Mouse (Mus musculus): ENCODE results near the gene Elf5. TPM values are rescaled to one million over a fixed set of nuclear protein-coding genes. Genes with fewer than 3 reads are reported as not detected.

Gene Elf5
- polyA plus RNA-seq, 1 experiment from 2014 or later = 3.1 TPM

GRCm38 (mm10) chr2:103462746-103463145, 51.3 kb downstream of the Elf5 start:
- no peak for ATAC-seq (ENCODE audit: low FRiP score, low TSS enrichment)
- 86% methylated on average over 5 of the region's 5 CpGs for WGBS

GRCm38 (mm10) chr2:103464524-103464923, 53.0 kb downstream of the Elf5 start:
- 98% methylated on average over 8 of the region's 8 CpGs for WGBS
- H3K4me3 ChIP-seq (ENCODE audit: low read length) = no peak overlapping the region
- ATAC-seq (ENCODE audit: low FRiP score, low TSS enrichment) = no peak
- H3K36me3 ChIP-seq (ENCODE audit: insufficient read depth, low read length) = peaks cover 41% of the 10 kb centered on the region
- H3K27ac ChIP-seq (ENCODE audit: low read length) = no peak overlapping the region
- no peaks in the 10 kb centered on the region for H3K27me3 ChIP-seq (ENCODE audit: insufficient read depth, low read length)
- H3K9ac ChIP-seq (replicated peaks; ENCODE audit: low read length) = no peak overlapping the region
- no peaks in the 10 kb centered on the region for H3K9me3 ChIP-seq (ENCODE audit: low read length)
- H3K4me2 ChIP-seq (replicated peaks; ENCODE audit: low read depth, low read length) = no peak overlapping the region
- peaks cover 12% of the 10 kb centered on the region for H3K4me1 ChIP-seq (ENCODE audit: insufficient read depth, low read length)

More at GRCm38 (mm10) chr2:103462746-103463145, 51.3 kb downstream of the Elf5 start:
- Histone ChIP-seq H3K27ac (ENCODE audit: low read length) (no peak overlapping the region), H3K9ac (replicated peaks; ENCODE audit: low read length) (no peak overlapping the region), H3K4me2 (replicated peaks; ENCODE audit: low read depth, low read length) (no peak overlapping the region), H3K36me3 (ENCODE audit: insufficient read depth, low read length) (peaks cover 48% of the 10 kb centered on the region), H3K27me3 (ENCODE audit: insufficient read depth, low read length) (no peaks in the 10 kb centered on the region), H3K9me3 (ENCODE audit: low read length) (no peaks in the 10 kb centered on the region), H3K4me3 (ENCODE audit: low read length) (no peak overlapping the region), H3K4me1 (ENCODE audit: insufficient read depth, low read length) (peaks cover 12% of the 10 kb centered on the region)

- Histone ChIP-seq H3K4me3 (ENCODE audit: low read length) (no peak overlapping the region), H3K9ac (replicated peaks; ENCODE audit: low read length) (no peak overlapping the region), H3K27me3 (ENCODE audit: insufficient read depth, low read length) (no peaks in the 10 kb centered on the region), H3K27ac (ENCODE audit: low read length) (no peak overlapping the region), H3K36me3 (ENCODE audit: insufficient read depth, low read length) (peaks cover 38% of the 10 kb centered on the region), H3K9me3 (ENCODE audit: low read length) (no peaks in the 10 kb centered on the region), H3K4me2 (replicated peaks; ENCODE audit: low read depth, low read length) (no peak overlapping the region), H3K4me1 (ENCODE audit: insufficient read depth, low read length) (peaks cover 12% of the 10 kb centered on the region)
- 88% methylated on average over 11 of the region's 11 CpGs for WGBS
- no peak for ATAC-seq (ENCODE audit: low FRiP score, low TSS enrichment)
Observed at GRCm38 (mm10) chr2:103465429-103465828, 53.9 kb downstream of the Elf5 start.

GRCm38 (mm10) chr2:103466272-103466671, 54.8 kb downstream of the Elf5 start:
- Histone ChIP-seq H3K9ac (replicated peaks; ENCODE audit: low read length) (no peak overlapping the region), H3K4me2 (replicated peaks; ENCODE audit: low read depth, low read length) (no peak overlapping the region), H3K4me1 (ENCODE audit: insufficient read depth, low read length) (peaks cover 10% of the 10 kb centered on the region), H3K27ac (ENCODE audit: low read length) (no peak overlapping the region), H3K36me3 (ENCODE audit: insufficient read depth, low read length) (peaks cover 38% of the 10 kb centered on the region), H3K27me3 (ENCODE audit: insufficient read depth, low read length) (no peaks in the 10 kb centered on the region), H3K9me3 (ENCODE audit: low read length) (no peaks in the 10 kb centered on the region), H3K4me3 (ENCODE audit: low read length) (no peak overlapping the region)
- 76% methylated on average over 3 of the region's 3 CpGs for WGBS
- no peak for ATAC-seq (ENCODE audit: low FRiP score, low TSS enrichment)

GRCm38 (mm10) chr2:103466984-103467588, 55.6 kb downstream of the Elf5 start:
- H3K4me3 ChIP-seq (ENCODE audit: low read length) = no peak overlapping the region
- H3K4me1 ChIP-seq (ENCODE audit: insufficient read depth, low read length) = peaks cover 2% of the 10 kb centered on the region
- H3K36me3 ChIP-seq (ENCODE audit: insufficient read depth, low read length) = peaks cover 38% of the 10 kb centered on the region
- no peak for ATAC-seq (ENCODE audit: low FRiP score, low TSS enrichment)
- H3K9ac ChIP-seq (replicated peaks; ENCODE audit: low read length) = no peak overlapping the region
- H3K9me3 ChIP-seq (ENCODE audit: low read length) = no peaks in the 10 kb centered on the region
- H3K27me3 ChIP-seq (ENCODE audit: insufficient read depth, low read length) = no peaks in the 10 kb centered on the region
- H3K27ac ChIP-seq (ENCODE audit: low read length) = no peak overlapping the region
- 79% methylated on average over 10 of the region's 10 CpGs for WGBS
- H3K4me2 ChIP-seq (replicated peaks; ENCODE audit: low read depth, low read length) = no peak overlapping the region

GRCm38 (mm10) chr2:103473362-103473761, 61.9 kb downstream of the Elf5 start:
- H3K4me2 ChIP-seq (replicated peaks; ENCODE audit: low read depth, low read length) = no peak overlapping the region
- H3K9ac ChIP-seq (replicated peaks; ENCODE audit: low read length) = no peak overlapping the region
- 96% methylated on average over 3 of the region's 3 CpGs for WGBS
- H3K27ac ChIP-seq (ENCODE audit: low read length) = no peak overlapping the region
- H3K4me1 ChIP-seq (ENCODE audit: insufficient read depth, low read length) = 0 out of 2 replicates have a peak, but pooled peaks cover 3% of the 10 kb centered on the region
- no peaks in the 10 kb centered on the region for H3K9me3 ChIP-seq (ENCODE audit: low read length)
- H3K27me3 ChIP-seq (ENCODE audit: insufficient read depth, low read length) = no peaks in the 10 kb centered on the region
- H3K36me3 ChIP-seq (ENCODE audit: insufficient read depth, low read length) = peaks cover 38% of the 10 kb centered on the region
- no peak overlapping the region for H3K4me3 ChIP-seq (ENCODE audit: low read length)
- no peak for ATAC-seq (ENCODE audit: low FRiP score, low TSS enrichment)

GRCm38 (mm10) chr2:103476180-103476579, 64.7 kb downstream of the Elf5 start:
- H3K27me3 ChIP-seq (ENCODE audit: insufficient read depth, low read length) = no peaks in the 10 kb centered on the region
- H3K4me2 ChIP-seq (replicated peaks; ENCODE audit: low read depth, low read length) = no peak overlapping the region
- peaks cover 28% of the 10 kb centered on the region for H3K36me3 ChIP-seq (ENCODE audit: insufficient read depth, low read length)
- H3K9me3 ChIP-seq (ENCODE audit: low read length) = no peaks in the 10 kb centered on the region
- ATAC-seq (ENCODE audit: low FRiP score, low TSS enrichment) = no peak
- H3K9ac ChIP-seq (replicated peaks; ENCODE audit: low read length) = no peak overlapping the region
- 94% methylated on average over 2 of the region's 2 CpGs for WGBS
- H3K4me3 ChIP-seq (ENCODE audit: low read length) = no peak overlapping the region
- no peak overlapping the region for H3K27ac ChIP-seq (ENCODE audit: low read length)
- peaks cover 3% of the 10 kb centered on the region; the same call in 1 of the 2 replicates for H3K4me1 ChIP-seq (ENCODE audit: insufficient read depth, low read length)

- no peaks in the 10 kb centered on the region for H3K27me3 ChIP-seq (ENCODE audit: insufficient read depth, low read length)
- no peak for ATAC-seq (ENCODE audit: low FRiP score, low TSS enrichment)
- H3K4me2 ChIP-seq (replicated peaks; ENCODE audit: low read depth, low read length) = no peak overlapping the region
- peaks cover 3% of the 10 kb centered on the region; the same call in 1 of the 2 replicates for H3K4me1 ChIP-seq (ENCODE audit: insufficient read depth, low read length)
- H3K9me3 ChIP-seq (ENCODE audit: low read length) = no peaks in the 10 kb centered on the region
- WGBS = 90% methylated on average over 11 of the region's 11 CpGs
- H3K4me3 ChIP-seq (ENCODE audit: low read length) = no peak overlapping the region
- peaks cover 28% of the 10 kb centered on the region for H3K36me3 ChIP-seq (ENCODE audit: insufficient read depth, low read length)
- no peak overlapping the region for H3K27ac ChIP-seq (ENCODE audit: low read length)
- H3K9ac ChIP-seq (replicated peaks; ENCODE audit: low read length) = no peak overlapping the region
Observed at GRCm38 (mm10) chr2:103476657-103477056, 65.2 kb downstream of the Elf5 start.

- H3K9me3 ChIP-seq (ENCODE audit: low read length) = no peaks in the 10 kb centered on the region
- no peak overlapping the region for H3K4me2 ChIP-seq (replicated peaks; ENCODE audit: low read depth, low read length)
- no peak overlapping the region for H3K27ac ChIP-seq (ENCODE audit: low read length)
- no peak overlapping the region for H3K9ac ChIP-seq (replicated peaks; ENCODE audit: low read length)
- 74% methylated on average over 4 of the region's 4 CpGs for WGBS
- peaks cover 27% of the 10 kb centered on the region for H3K36me3 ChIP-seq (ENCODE audit: insufficient read depth, low read length)
- H3K4me1 ChIP-seq (ENCODE audit: insufficient read depth, low read length) = peaks cover 3% of the 10 kb centered on the region; the same call in 1 of the 2 replicates
- H3K27me3 ChIP-seq (ENCODE audit: insufficient read depth, low read length) = no peaks in the 10 kb centered on the region
- H3K4me3 ChIP-seq (ENCODE audit: low read length) = no peak overlapping the region
- ATAC-seq (ENCODE audit: low FRiP score, low TSS enrichment) = no peak
Observed at GRCm38 (mm10) chr2:103477456-103477855, 66.0 kb downstream of the Elf5 start.

GRCm38 (mm10) chr2:103478326-103478725, 66.8 kb downstream of the Elf5 start:
- ATAC-seq (ENCODE audit: low FRiP score, low TSS enrichment) = no peak
- Histone ChIP-seq H3K36me3 (ENCODE audit: insufficient read depth, low read length) (peaks cover 20% of the 10 kb centered on the region), H3K4me2 (replicated peaks; ENCODE audit: low read depth, low read length) (no peak overlapping the region), H3K4me3 (ENCODE audit: low read length) (no peak overlapping the region), H3K4me1 (ENCODE audit: insufficient read depth, low read length) (peaks cover 8% of the 10 kb centered on the region), H3K27me3 (ENCODE audit: insufficient read depth, low read length) (no peaks in the 10 kb centered on the region), H3K9me3 (ENCODE audit: low read length) (no peaks in the 10 kb centered on the region), H3K9ac (replicated peaks; ENCODE audit: low read length) (no peak overlapping the region), H3K27ac (ENCODE audit: low read length) (no peak overlapping the region)
- 91% methylated on average over 3 of the region's 3 CpGs for WGBS
